Mouse (Mus musculus) forebrain, postnatal 0 days (tissue): ENCODE results near the gene Timm13. TPM values are rescaled to one million over a fixed set of nuclear protein-coding genes. Genes with fewer than 3 reads are reported as not detected.
A peak's percentile ranks its signal among the peaks of the same experiment; 100 is the strongest.

ENCODE experiments used
- ATAC-seq: fragments of 200-750 bp; cut with Nextera tagmentation; 2 replicates; pipeline ENCODE4 v1.8.0; 2017; ENCODE audit warnings: mild to moderate bottlenecking, moderate library complexity
- DNase-seq: peaks from one replicate; pipeline ENCODE4 v3.0.0-alpha.2; 2015
- H3K27ac ChIP-seq: fragments of 300-500 bp; sonication (generic); 2 replicates; pipeline ENCODE4 v1.5.1; 2014; ENCODE audit warnings: low read depth, mild to moderate bottlenecking, antibody characterized with exemption, low read length, moderate library complexity, mixed read lengths
- H3K27me3 ChIP-seq: fragments of 300-500 bp; sonication (generic); 2 replicates; pipeline ENCODE4 v1.6.1; 2014; ENCODE audit warnings: mild to moderate bottlenecking, low read length, mixed read lengths; ENCODE audit not compliant: insufficient read depth
- H3K36me3 ChIP-seq: fragments of 300-500 bp; sonication (generic); 2 replicates; pipeline ENCODE4 v1.6.1; 2014; ENCODE audit warnings: mild to moderate bottlenecking, moderate library complexity; ENCODE audit not compliant: insufficient read depth
- H3K4me1 ChIP-seq: fragments of 300-500 bp; sonication (generic); 2 replicates; pipeline ENCODE4 v1.6.1; 2014; ENCODE audit warnings: antibody characterized with exemption; ENCODE audit not compliant: insufficient read depth
- H3K4me2 ChIP-seq: fragments of 300-500 bp; sonication (generic); 2 replicates; pipeline ENCODE4 v1.6.1; 2014; ENCODE audit warnings: low read depth, mild to moderate bottlenecking, moderate library complexity
- H3K4me3 ChIP-seq: fragments of 300-500 bp; sonication (generic); 2 replicates; pipeline ENCODE4 v1.5.1; 2014; ENCODE audit warnings: low read depth, low read length, mixed read lengths
- H3K9ac ChIP-seq: fragments of 300-500 bp; sonication (generic); 2 replicates; pipeline ENCODE4 v1.6.1; 2014; ENCODE audit warnings: mild to moderate bottlenecking
- H3K9me3 ChIP-seq: fragments of 300-500 bp; sonication (generic); 2 replicates; pipeline ENCODE4 v1.6.1; 2016; ENCODE audit warnings: low read length
- CTCF ChIP-seq: sonication (generic); IDR thresholded peaks from 2 replicates; pipeline ENCODE4 v1.5.1; 2016; ENCODE audit warnings: antibody characterized with exemption, control low read depth, low read depth
- WGBS: fragments of 180-500 bp; shearing (Covaris S2); extraction: QIAGEN DNeasy Blood & Tissue Kit; methylation state at CpG from one replicate; pipeline ENCODE4 v1.1.7; 2014; 5-methylcytosine and 5-hydroxymethylcytosine counted together
- polyA plus RNA-seq: library from polyadenylated mRNA; unstranded; fragments of >200 nt; fragmentation: Nextera tagmentation; extraction: Ambion mirVana; gene quantifications from 2 replicates; pipeline ENCODE4 v1.2.1, GENCODE M21; 2015
- total RNA-seq: library from RNA; depleted of rRNA; stranded (reverse); fragments of >200 nt; gene quantifications from 2 replicates; pipeline ENCODE4 v1.2.3, GENCODE M21; 2014; rRNA removed

The Timm13 gene
- total RNA-seq (214 and 233 TPM in 2 replicates), polyA plus RNA-seq (381 and 448 TPM in 2 replicates)

DNA sequence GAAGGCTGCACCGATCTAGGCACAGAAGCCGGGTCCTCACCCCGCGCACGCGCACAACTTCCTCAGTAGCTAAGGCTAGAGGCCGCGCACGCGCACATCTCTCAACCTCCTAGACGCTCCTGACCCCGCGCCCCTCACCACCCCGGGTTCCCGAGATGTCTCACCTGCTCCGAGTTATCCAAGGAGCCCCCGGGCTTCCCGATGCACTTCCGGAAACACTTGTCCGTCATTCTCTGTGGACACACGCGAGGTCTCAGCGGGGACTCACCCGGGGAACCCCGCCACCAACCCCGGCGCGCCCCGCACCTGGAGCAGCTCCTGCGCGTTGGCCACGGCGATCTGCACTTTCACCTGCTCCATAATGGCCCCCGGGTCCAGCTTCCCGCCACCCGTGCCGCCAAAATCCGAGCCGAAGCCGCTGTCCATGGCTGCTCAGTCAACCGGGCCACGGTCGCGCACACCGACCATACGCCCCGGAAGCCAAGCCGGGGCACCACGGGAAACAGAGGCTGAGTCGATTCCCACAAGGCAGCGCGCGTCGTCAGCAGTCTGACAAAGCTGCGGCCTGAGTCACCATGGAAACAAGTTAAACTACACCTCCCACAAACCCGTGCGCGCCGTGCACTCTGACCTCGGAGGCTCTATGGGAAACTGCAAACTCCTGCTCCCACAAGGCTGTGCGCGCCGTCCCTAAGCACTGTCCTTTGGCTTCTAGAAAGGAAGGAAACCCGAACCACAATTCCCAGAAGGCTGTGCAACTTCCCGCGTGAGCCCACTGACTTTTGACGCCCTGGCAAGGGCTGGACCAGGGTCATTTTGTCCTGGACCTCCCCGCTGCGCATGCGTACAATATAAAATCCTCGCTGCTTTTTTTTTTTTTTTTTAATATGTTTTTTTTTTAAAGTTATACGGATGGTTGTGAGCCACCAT, at the start of gene Timm13:
Gene Timm13, minus strand, starts transcription at position 652 of the 930 bp plus-strand sequence.
- peak; percentile 97 for ATAC-seq
- TF ChIP-seq CTCF: no peak
- WGBS: under 1% methylated on average over 72 of the region's 72 CpGs

DNA sequence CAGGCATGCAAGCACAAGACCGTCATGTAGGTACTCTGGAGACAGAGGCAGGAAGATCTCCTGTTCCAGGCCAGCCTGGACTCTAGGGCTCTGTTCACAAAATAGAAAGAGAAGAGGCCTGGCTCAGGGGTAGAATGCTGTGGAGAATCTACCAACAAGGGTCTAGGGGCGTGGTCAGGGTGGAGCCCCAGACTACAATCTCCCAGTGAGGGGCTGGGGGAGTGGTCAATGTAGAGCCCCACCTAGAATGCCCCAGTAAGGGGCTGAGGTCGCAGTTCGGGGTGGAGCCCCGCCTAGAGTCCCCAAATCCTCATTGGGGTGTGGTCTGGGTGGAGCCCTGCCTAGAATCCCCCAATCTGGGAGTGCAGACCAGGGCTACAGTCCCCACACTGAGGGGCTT, 49.5 kb upstream of the Timm13 start:
- no peaks in the 10 kb centered on the region for H3K27me3 ChIP-seq
- WGBS: 31% methylated on average over 5 of the region's 5 CpGs
- H3K4me1 ChIP-seq: no peaks in the 10 kb centered on the region
- no peaks in the 10 kb centered on the region for H3K9me3 ChIP-seq
- ATAC-seq: no peak
- H3K4me3 ChIP-seq: no peak overlapping the region
- no peaks in the 10 kb centered on the region for H3K36me3 ChIP-seq
- no peak overlapping the region for H3K27ac ChIP-seq
- TF ChIP-seq CTCF: no peak
- H3K9ac ChIP-seq: no peak overlapping the region
- no peak for DNase-seq
- no peak overlapping the region for H3K4me2 ChIP-seq

More for the DNA sequence above, at the start of gene Timm13:
- peak; percentile 99 for DNase-seq
- Histone ChIP-seq H3K4me1 (peaks cover 6% of the 10 kb centered on the region), H3K4me2 (peak within 1 kb of the TSS; percentile 91), H3K27me3 (no peaks in the 10 kb centered on the region), H3K9ac (peak within 1 kb of the TSS; percentile 80), H3K36me3 (peaks cover 40% of the 10 kb centered on the region), H3K4me3 (peak within 1 kb of the TSS; percentile 89), H3K27ac (peak within 1 kb of the TSS; percentile 89), H3K9me3 (no peaks in the 10 kb centered on the region)

GRCm38 (mm10) chr10:80949081-80949480, 48.3 kb upstream of the Timm13 start:
- H3K4me2 ChIP-seq: no peak overlapping the region
- H3K27ac ChIP-seq: no peak overlapping the region
- H3K4me3 ChIP-seq: no peak overlapping the region
- no peak for TF ChIP-seq CTCF
- H3K36me3 ChIP-seq: no peaks in the 10 kb centered on the region
- H3K9me3 ChIP-seq: no peaks in the 10 kb centered on the region
- DNase-seq (no peak), ATAC-seq (no peak)
- no peak overlapping the region for H3K9ac ChIP-seq
- no peaks in the 10 kb centered on the region for H3K4me1 ChIP-seq
- H3K27me3 ChIP-seq: no peaks in the 10 kb centered on the region
- WGBS: 73% methylated on average over 3 of the region's 3 CpGs

- Histone ChIP-seq H3K4me2 (no peak overlapping the region), H3K4me1 (no peaks in the 10 kb centered on the region), H3K4me3 (no peak overlapping the region), H3K36me3 (no peaks in the 10 kb centered on the region), H3K27me3 (no peaks in the 10 kb centered on the region), H3K9me3 (no peaks in the 10 kb centered on the region), H3K9ac (no peak overlapping the region), H3K27ac (no peak overlapping the region)
- ATAC-seq (no peak), DNase-seq (no peak)
- TF ChIP-seq CTCF: no peak
- WGBS: 23% methylated on average over 6 of the region's 6 CpGs
Measured at GRCm38 (mm10) chr10:80948570-80948969, 47.8 kb upstream of the Timm13 start.

GRCm38 (mm10) chr10:80947802-80948201, 47.0 kb upstream of the Timm13 start:
- Histone ChIP-seq H3K36me3 (no peaks in the 10 kb centered on the region), H3K4me3 (no peak overlapping the region), H3K27me3 (no peaks in the 10 kb centered on the region), H3K4me1 (no peaks in the 10 kb centered on the region), H3K9me3 (no peaks in the 10 kb centered on the region), H3K27ac (no peak overlapping the region), H3K4me2 (no peak overlapping the region), H3K9ac (no peak overlapping the region)
- WGBS: 35% methylated on average over 2 of the region's 2 CpGs
- TF ChIP-seq CTCF: no peak
- DNase-seq (no peak), ATAC-seq (no peak)

GRCm38 (mm10) chr10:80946684-80947437, 46.1 kb upstream of the Timm13 start:
- H3K4me1 ChIP-seq: no peaks in the 10 kb centered on the region
- no peaks in the 10 kb centered on the region for H3K9me3 ChIP-seq
- no peak overlapping the region for H3K4me2 ChIP-seq
- WGBS: 64% methylated on average over 14 of the region's 14 CpGs
- no peak overlapping the region for H3K4me3 ChIP-seq
- DNase-seq: no peak
- no peak overlapping the region for H3K27ac ChIP-seq
- no peaks in the 10 kb centered on the region for H3K27me3 ChIP-seq
- TF ChIP-seq CTCF: peak; percentile 56
- H3K36me3 ChIP-seq: no peaks in the 10 kb centered on the region
- ATAC-seq: no peak; the same call in 1 of the 2 replicates
- H3K9ac ChIP-seq: no peak overlapping the region
